Mouse (Mus musculus): ENCODE results near the gene Urb2.
"Not testable (repeated sequence)": the region's sequence is repeated elsewhere in the genome, so short reads cannot be mapped to it uniquely, and the experiment has no call there.

Urb2 gene

DNA sequence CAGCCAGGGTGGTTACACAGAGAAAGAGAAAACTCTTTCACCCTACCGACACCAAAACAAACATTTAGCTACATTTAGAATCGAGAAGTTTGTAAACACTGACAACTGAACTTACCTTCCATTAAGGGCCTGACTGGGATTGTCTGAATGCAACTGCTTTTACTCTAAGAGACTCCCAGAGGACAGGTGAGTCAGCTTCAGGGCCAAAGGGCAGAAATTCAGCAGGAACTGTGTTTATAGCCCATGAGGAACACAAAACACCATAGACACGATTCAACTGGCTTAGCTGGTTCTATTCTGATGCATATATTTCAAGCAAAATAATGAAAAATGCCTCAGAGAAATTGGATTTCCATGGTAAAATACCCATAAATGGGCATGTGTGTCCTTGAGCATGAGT is 6.6 kb upstream of the Urb2 start:
- DNase-seq (ENCODE audit: low read depth, low spot score): no peak

DNA sequence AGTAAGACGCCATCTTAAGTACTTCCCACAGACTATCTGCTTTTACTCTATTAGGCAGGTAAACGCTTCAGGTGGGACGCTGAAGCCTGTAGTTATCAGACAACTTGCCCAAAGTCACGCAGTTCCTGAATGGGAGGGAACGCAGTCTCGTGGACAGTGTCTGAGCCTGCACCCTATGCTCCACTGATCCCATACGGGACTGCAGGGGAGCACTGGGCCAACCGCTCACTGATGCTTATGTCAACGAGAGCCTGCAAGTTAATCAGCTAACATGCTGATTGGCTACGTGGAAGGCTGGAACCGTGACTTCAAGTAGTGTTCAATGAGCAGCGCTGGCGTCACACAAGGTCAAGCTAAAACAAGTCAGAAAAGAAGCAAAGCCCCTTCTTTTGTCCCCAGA is 1.5 kb upstream of the Urb2 start:
- no peak for DNase-seq (ENCODE audit: low read depth, low spot score)

DNA sequence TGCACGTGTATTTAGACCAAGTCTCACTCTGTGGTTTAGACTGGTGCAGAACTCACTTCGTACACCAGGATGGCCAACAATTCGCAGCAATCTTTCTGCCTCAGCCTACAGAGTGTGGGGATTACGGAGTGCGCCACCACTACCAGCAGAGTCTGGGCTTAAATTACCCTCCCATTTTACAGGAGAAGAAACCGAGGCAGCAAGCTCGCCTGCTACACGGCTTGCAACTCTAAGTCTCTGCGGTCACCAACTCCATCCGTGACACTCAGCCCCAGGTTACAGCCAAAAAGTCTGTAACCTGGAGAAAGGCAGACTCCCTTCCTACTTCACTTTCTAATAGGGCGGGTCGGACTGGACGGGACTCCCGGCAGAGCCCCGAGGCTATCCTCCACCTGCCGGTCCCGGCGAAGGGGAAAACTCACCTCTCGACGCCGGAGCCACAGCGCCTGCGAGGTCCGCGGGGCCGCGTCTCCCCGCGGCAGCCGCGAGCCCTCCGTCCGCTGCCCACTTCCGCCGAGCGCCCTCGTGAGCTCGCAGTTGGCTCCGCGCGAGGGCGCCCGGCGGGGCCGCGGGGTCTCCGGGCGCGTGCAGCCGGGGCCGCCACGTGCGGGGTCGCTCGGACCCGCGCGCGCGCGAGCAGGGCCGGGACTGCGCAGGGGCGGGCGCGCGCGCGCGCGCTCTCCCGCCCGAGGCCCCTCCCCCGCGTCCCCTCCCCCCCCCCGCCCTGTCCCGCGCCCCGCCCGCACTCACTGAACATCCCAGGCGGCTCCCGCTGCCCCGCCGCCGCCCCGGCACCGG is 670 bp upstream of the Urb2 start:
- DNase-seq (ENCODE audit: low read depth, low spot score): peak; percentile 16

DNA sequence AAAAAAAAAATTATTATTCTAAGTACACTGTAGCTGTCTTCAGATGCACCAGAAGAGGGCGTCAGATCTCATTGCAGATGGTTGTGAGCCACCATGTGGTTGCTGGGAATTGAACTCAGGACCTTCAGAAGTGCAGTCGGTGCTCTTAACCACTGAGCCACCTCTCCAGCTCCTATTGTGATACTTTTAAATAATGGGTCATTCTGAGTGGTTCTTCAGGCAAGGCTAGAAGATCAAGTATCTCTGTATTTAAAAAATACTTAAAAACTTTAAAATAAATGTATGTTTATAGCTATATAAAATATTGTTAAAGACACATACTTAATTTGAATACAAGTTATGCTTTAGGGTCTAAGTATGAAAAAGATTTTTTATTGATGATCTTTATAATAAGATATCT is 5.0 kb downstream of the Urb2 start:
- DNase-seq (ENCODE audit: low read depth, low spot score): not testable (repeated sequence)

DNA sequence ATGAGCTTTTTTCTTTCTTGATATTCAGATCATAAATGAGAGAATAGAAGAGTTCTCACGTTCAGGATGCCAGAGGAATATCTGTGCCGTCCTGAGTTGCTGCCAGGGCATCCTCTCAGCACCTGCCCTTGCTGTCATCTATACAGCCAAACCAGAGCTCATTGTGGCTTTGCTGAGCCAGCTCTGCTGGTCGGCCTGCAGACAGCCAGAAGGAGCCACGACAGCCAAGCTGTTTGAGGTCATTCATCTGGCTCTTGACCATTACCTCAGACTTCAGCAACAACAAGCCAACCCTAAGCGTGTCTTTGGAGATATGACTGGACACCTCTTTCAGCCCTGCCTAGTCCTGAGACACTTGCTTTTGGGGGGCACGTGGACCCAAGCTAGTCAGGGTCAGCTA is 6.5 kb downstream of the Urb2 start:
- peak; percentile 21 for DNase-seq (ENCODE audit: low read depth, low spot score)

DNA sequence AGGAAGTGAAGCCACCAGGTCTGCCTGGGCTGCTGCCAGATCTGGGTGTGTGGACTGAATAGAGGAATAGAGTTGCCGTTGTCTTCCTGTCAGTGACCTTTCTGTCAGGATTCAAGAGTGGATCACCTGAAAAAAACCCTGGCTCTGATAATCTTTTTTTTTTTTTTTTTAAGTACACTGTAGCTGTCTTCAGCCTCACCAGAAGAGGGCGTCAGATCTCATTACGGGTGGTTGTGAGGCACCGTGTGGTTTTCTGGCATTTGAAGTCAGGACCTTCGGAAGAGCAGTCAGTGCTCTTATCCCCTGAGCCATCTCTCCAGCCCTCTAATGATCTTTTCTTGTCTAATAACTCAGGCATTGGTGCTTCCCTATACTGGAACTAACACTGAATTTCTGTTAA is 12.1 kb downstream of the Urb2 start:
- no peak for DNase-seq (ENCODE audit: low read depth, low spot score)

DNA sequence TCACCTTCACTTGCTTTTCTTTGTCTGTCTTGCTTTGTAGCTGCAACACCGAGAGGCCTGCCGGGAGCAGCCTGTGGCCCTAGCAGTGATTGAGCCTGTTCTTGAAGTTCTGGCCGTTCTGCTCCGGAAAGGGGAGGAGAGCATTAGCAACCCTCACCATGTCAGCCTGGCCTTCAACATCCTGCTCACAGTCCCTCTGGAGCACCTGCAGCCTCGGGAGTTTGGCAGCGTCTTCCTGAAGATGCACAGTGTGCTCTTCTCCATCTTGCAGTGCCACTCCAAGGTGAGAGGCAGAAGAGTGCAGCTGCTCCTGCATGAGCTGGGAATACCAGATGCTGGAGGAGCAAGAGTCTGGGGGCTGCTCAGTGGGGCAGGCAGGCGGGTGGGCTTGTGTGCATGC is 16.8 kb downstream of the Urb2 start:
- no peak for DNase-seq (ENCODE audit: low read depth, low spot score)

DNA sequence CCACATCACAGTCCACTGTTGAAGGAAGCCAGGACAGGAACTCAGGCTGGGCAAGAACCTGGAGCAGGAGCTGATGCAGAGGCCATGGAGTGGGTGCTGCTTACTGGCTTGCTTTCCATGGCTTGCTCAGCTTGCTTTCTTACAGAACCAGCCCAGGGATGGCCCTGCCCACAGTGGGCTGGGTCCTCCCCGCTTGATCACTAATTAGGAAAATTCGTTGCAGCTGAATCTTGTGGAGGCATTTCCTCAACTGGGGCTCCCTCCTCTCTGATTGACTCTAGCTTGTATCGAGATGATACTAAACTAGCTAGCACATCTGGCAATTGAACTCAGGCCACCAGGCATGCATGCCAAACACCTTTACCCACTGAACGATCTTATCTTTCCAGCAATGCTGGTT is 18.0 kb downstream of the Urb2 start:
- DNase-seq (ENCODE audit: low read depth, low spot score): no peak

DNA sequence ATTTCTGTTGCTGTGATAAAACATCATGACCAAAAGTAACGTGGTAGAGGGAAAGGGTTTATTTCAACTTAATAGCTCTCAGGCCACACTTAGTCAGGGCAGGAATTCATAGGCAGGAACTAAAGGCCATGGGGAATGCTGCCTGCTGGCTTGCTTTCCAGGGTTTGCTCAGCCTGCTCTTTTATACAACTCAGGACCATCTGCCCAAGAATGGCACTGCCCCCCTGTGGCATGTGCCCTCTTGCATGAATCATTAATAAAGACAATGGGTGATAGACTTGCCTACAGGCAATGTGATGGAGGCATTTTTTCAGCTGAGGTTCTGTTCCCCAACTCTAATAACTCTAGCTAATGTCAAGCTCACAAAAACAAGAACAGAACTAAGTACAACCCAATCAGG is 20.9 kb downstream of the Urb2 start:
- DNase-seq (ENCODE audit: low read depth, low spot score): no peak

DNA sequence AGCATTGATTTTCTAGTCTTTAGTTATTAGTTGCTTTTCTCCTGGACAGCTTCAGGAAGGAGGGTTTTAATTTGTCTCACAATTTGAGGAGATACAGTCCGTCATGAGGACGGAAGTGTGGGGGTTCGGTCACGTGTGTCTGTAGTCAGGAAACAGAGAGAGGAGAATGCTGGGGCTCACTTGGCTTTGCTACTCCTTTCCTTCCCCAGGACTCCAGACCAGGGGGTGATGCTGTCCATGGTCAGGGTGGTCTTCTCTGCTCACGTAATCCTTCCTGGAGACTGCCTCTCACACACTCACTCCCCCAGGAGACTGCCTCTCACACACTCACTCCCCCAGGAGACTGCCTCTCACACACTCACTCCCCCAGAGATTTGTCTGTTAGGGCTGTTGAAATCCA is 23.1 kb downstream of the Urb2 start:
- no peak for DNase-seq (ENCODE audit: low read depth, low spot score)

DNA sequence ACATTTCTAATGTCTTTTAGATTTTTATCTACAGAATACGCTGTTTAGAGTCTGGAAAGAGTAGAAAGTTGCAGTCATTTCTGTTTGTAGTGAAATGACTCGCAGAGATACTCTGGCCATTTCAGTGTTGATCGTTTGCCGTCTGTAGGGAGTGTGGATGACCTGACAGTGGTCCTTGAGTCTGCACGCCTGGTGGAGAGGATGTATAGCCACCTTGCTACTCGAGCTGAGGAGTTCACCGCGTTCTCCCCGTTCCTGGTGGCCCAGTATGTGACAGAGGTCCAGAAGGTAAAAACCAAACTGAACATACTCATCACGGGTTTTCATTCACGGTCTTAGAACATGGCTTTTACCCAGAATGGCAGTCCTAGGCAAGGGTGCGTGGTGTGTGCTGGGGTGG is 23.6 kb downstream of the Urb2 start:
- no peak for DNase-seq (ENCODE audit: low read depth, low spot score)

DNA sequence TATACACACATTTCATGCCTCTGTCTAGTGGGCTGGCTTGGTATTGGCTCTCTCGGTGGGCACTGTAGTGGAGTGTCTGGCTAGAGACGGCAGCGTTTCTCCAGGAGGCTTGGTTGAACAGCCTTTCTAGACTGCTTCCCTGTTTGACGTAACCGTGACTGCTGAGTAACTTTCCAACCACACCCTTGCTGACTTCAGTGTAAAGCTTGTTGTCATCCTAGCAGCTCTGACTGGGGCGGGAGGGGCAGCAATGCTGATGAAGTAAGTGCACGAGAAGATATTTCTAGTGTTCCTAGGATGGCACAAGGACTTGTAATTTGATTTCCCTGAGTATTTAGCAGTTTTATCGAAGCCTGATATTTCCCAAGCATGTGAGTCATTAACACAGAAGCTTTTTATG is 24.5 kb downstream of the Urb2 start:
- peak; percentile 27 for DNase-seq (ENCODE audit: low read depth, low spot score)

DNA sequence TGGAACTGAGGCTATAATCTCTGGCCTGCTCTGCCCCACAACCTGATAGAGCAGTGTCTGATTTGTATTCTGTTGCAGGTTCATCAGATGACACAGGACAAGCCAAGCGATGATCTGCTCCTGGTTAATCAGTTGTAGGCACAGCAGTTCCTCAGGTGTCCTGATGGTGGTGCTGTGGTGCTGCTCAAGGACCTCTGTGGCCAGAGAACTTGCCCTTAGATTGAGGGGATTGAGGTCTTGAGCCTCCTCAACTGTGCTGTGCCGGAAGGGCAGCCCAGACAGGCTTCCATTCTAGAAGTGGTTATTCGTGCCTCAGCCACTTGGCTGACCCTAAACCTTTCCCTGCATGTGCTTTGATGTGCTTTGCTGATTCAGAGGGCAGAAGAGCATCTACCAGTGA is 30.8 kb downstream of the Urb2 start:
- DNase-seq (ENCODE audit: low read depth, low spot score): peak; percentile 41

DNA sequence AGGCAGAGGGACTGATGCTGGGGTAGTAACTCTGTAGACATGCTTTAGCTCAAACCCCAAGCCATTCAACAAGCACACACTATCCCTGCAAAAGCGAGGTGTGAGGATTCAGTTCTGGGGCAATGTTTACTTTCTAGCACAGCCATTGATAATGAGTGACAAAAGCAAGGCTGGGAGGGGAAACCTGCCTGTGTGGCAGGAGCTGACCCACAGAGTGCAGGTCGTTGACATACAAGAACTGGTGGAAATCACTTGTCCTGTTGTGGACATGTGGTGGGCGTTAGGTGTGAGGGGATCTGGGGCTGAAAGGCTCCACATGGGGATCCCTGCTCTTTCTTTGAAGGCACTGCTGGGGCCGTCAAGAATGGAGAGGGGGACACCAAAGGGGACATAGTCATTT is 31.3 kb downstream of the Urb2 start:
- DNase-seq (ENCODE audit: low read depth, low spot score): no peak

DNA sequence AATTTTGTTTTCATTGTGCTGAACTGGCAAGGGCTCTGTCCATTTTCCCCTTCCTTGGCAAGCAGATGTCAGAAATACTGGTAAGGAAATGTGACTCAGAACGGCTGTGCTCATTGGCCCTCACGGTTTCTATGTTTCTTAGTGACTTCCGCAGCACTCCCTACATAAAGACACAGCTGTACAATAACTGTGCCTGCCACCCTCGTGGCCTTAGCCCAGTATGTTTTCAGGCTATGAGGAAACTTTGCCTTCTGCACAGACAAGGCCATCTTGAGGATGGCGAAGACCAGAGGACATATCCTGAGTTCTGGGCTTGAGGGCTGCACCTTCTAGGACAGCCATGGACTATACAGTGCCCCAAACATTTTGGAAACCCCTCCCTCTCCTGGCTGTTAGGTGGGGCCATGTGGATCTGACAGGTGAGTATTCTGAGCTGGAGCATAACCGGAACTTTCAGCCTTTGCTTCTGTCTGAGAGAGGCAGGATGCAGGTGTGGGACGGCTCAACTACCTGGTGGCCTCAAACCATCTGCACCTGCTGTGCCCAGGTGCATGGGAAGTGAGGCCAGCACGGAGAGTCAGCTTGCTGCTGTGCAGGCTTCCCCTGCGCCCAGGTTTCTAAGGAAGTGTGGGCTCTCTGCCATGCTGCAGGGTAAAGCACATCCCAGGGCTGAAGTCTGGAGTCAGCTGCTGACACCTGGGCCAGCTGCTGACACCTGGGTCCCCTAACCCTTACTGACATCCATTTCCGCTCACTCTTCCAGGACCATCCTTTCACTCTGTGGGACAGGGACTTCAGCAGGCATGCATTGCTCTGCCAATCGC is 35.7 kb downstream of the Urb2 start:
- no peak for DNase-seq (ENCODE audit: low read depth, low spot score)

DNA sequence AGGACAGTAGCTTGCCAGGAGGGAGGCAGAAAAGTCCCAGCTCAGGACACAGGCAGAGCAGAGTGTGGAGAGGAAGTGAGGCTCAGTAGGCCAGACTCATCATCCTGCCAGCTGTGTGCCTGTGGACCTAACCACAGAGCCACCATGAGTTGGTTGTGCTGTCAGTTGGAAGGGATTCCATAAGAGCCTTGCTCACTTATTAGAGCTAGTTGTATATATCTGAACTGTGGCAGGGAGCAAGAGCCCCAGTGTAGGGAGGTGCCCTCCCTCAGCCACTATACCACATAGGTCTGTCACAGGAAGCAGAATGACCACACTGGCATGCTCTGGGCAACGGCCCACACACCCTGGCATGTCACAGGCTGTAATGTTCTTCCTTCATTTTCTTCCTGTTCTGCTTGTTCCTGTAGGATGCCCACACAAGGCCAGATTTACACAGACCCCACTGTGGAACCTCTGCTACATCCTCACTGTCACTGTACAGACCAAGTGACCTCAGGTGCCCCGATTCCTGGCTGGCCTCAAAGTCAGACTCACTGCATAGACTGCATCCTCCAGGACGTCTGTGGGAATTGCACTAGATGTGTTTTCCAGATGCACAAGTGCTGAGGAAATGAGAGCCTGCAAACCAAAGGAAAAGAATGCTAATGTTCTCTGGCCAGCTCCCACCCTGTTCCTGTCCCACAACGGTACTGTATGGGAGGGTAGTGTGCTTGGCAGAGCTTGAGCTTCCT is 45.2 kb downstream of the Urb2 start:
- DNase-seq (ENCODE audit: low read depth, low spot score): peak; percentile 51

DNA sequence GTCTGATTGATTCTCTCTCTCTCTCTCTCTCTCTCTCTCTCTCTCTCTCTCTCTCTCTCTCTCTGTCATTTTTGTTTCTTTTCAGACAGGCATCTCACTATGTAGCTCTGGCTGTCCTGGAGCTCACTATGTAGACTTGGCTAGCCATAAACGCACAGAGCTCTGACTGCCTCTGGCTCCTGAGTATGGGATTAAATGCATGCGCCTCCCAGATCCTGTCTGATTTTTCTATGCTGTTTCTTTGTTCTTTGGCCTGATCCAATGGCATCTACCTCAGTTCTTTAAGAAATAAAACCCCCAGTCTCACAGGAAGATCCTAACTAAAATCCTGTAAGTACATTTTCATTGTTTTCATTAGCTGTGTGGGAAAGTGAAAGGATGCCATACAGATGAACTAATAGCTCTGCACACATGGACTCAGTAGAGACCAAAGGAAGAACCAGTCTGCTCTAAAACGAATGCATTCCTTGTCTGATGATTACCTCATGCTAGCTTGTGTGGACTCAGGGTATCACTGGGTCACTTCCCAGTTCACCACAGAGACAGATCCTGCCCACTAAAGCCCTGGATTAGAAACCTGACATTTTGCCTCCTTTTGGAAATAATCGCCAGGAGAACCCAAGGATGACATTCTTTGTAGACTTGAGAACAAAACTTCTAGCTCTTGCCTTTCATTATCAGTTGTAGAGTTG is 45.9 kb downstream of the Urb2 start:
- no peak for DNase-seq (ENCODE audit: low read depth, low spot score)

DNA sequence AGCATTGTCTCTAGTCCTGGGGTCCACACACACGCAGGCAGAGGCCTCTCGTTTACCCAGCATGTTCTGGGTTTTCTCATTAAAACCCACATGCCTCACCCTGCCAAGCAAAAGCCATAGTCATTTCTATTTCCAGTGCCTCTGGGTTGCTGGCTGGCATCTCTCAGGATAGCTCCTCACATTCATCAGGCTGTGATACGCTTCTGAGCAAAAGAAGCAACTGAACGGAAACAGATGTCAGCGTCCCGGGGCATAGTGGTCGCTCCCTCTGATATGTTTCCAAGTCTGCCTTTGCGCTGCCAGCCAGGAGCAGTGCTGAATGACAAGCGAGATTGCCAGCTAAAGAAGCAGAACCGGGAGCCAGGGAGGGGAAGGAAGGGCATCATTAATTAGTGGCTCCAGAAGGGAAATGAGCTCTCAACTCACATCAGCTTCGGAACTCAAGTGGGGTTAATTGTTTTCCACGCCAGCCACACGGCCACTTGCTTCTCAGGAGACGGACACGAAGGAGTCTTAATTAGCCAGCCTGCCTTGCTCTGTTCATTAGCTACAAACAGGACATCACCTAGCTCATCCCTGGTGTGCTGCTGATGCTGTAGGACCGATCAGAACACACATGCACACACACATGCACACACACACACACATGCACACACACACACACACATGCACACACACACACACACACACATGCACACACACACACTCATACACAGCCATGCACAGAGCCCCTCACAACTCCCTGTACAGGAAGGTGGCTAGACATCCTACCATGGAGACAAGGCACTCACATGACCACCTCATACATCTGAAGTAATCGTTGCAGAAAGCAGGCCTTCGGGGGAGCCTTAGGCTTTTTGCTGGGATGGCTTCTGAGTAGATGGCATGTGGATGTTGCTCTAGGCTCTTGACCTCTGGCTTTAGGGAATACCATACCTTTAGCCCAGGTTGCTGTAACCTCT is 49.3 kb downstream of the Urb2 start:
- no peak for DNase-seq (ENCODE audit: low read depth, low spot score)

DNA sequence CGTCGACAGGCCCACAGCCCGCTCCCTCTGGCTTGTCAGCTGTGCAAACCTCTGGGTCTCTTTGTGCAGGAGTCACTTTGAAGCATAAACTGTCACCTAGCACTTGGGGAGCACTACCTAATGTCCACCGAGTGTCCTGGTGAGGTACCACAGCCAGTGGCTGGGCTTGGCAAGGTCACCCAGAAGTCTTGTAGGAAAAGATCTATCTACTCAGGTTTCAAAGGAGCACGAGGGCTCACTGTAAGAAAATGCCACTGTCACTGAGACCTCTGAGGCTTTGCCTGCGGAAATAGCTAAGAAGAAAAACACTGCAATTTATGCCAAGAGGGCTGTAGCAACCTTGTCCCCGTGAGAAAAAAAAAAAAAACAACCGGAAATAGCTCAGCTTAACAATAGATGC is 54.7 kb downstream of the Urb2 start:
- peak; percentile 11 for DNase-seq (ENCODE audit: low read depth, low spot score)

DNA sequence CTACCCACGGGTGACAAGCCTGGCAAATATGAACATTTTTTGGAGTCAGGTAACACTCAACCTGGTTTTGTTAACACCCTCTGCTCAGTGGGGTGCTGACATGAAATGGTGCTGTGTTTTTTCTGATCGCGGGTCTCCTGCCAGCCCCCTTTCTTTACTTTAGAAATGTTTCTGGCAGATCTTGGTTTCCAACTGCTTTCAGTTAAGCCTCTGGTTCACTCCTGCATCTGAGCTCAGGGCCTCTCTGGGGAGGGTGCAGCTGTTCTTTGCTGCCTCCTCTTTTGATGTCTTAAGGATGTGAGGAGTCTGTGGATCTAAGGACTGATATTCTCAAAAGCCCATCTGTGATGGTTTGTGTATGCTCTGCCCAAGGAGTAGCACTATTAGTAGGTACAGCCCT is 55.1 kb downstream of the Urb2 start:
- DNase-seq (ENCODE audit: low read depth, low spot score): no peak

DNA sequence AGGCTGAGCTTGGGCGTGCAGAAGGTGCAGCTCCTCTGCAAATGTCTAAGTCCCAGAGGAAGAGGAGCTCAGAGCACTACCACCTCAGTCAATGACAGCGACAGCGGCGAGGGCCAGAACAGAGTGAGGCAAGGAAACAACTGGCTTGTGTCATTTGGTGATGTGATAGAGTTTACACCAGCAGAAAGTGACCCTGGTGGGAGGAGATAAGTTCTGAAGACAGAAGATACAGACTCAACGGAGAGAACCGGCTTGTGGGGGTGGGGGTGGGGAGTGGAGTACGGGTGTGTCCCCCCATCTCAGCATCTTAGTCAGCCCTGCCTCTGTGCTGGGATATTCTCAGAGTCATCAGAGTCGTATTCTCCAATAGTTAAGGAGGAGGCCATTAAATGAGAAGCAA is 56.1 kb downstream of the Urb2 start:
- no peak for DNase-seq (ENCODE audit: low read depth, low spot score)

All from skeletal muscle tissue, adult 2 months (tissue).